Mouse (Mus musculus) kidney, adult 18-20 months (tissue): ENCODE results near the gene Tmem30c.
"Not testable (repeated sequence)": the region's sequence is repeated elsewhere in the genome, so short reads cannot be mapped to it uniquely, and the experiment has no call there.

Experiments
- DNase-seq: peaks from one replicate; pipeline ENCODE4 v3.0.0; 2021

Tmem30c gene

DNA sequence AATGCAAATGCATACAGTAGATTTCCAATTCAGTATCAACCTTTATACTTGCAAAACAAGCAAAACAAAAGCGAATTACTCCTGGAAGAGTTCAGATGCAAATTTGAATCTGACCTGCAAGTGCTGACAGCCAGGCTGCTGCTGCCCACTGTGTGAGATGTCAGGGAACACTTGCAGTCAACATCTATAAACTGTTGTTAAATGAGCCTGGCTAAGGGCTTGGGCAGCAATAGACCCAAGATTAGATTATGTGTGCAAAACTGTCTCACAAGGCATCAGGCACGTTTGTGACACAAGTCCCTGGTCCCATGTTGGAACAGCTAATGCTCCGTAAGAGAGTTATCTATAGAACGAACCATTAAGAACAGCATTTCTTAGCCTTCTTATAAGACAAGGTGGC, 369 bp downstream of the Tmem30c start:
- DNase-seq, result no peak

- no peak for DNase-seq
Measured at GRCm38 (mm10) chr16:57291696-57292095, 969 bp downstream of the Tmem30c start.

DNA sequence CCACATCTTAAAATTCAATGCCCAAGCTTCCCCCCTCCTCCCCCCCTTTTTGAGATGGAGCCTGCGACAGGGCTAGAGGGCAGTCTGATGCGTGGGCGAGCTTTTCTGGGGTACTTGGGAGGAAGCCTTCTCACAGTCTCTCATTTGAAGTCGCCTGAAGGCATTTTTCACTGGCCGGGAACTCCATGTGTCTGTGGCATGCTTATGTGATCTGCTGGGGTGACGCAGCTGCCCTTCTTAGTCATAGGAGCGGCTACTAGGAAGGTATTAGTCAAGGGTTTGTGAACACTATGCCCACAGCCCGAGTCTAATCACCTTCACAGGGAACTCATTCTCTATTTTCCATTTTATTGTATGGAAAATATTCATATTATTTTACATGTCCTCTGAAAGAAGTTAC, 11.2 kb downstream of the Tmem30c start:
- DNase-seq, result no peak

- no peak for DNase-seq
Measured at GRCm38 (mm10) chr16:57280221-57281217, 12.1 kb downstream of the Tmem30c start.

DNA sequence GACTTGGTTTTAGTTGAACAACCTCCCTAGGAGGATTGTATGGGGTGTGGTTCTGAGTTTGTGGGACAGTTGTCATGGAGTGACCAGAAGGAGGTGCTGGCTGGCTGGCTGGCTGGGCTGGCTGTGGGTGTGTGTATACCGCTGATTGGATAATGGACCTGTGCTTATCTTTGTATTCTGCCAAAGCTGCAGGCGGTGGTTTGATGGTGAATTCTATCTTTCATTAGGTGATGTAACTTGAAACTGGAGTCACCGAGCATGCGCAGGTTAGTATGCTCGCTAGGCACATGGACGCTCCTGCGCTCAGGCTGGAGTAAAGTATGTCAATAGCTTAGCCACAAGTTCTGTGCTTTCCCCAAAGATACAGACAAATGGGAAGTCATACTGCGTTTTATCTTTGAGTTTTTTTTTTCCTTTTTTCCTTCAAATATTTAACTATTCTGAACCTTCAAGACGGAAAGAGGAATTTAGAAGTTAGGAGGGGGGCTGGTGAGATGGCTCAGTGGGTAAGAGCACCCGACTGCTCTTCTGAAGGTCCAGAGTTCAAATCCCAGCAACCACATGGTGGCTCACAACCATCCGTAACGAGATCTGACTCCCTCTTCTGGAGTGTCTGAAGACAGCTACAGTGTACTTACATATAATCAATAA, 13.6 kb downstream of the Tmem30c start:
- DNase-seq, result no peak

- no peak for DNase-seq
Measured at GRCm38 (mm10) chr16:57269751-57270150, 22.9 kb downstream of the Tmem30c start.

- no peak for DNase-seq
Measured at GRCm38 (mm10) chr16:57268058-57268841, 24.4 kb downstream of the Tmem30c start.

GRCm38 (mm10) chr16:57267068-57267467, 25.6 kb downstream of the Tmem30c start:
- DNase-seq, result no peak

GRCm38 (mm10) chr16:57260152-57260551, 32.5 kb downstream of the Tmem30c start:
- no peak for DNase-seq

GRCm38 (mm10) chr16:57259356-57260083, 33.1 kb downstream of the Tmem30c start:
- no peak for DNase-seq

DNA sequence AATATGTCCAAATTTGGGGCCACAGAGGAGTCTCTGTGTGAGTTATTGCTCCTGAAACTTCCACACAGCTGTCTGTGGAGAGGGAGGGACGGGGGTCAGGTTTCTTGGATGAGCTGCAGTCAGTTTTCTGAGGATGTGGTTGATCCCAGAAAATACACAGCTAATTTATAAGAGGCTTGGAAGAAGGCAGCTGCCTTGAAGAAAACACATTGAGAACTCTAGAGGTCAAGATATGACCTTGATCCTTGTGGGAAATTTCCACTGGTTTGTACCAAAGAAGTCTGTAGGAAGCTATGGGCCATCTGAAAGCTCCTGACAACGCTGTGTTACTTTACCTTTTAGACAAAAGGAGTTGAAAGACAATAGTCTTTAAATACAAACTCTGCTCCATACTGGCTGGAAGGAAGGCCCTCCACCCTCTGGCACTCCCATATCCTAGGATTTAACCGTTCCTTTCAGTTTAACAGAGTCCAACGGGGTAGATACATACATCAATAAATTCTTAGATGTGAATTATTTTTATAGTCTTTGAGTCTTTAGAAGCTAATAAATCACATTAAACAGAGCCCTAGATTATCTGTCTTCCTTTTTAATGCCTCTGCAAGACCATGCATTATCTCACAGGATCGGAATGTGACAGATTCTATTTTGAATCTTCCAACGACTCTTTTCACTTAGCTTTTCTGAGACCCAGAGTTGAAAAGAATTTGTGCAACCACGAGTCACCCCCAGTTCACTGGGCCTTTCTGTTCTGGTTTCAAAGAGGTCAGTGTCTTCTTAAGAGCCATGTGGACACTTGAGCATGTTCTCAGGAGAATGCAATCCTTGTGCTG, 40.9 kb downstream of the Tmem30c start:
- DNase-seq, result no peak

DNA sequence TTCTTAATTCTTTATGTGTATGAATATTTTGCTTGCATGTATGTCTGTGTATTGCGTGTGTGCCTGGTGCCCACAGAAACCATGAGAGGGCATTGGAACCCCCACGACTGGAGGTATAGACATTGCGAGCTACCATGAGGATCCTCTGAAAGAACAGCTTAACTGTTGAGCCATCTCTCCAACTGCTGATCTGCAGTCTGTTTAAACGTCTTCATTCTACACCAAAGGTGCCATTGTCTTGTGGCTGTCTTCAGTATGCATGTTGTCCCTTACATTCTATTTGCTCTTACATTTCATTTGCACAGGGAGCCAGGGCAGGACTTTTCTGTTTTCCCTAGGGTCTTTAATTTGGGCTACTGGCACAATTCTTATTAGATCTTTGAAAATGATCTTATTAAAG, 41.7 kb downstream of the Tmem30c start:
- DNase-seq, result no peak

DNA sequence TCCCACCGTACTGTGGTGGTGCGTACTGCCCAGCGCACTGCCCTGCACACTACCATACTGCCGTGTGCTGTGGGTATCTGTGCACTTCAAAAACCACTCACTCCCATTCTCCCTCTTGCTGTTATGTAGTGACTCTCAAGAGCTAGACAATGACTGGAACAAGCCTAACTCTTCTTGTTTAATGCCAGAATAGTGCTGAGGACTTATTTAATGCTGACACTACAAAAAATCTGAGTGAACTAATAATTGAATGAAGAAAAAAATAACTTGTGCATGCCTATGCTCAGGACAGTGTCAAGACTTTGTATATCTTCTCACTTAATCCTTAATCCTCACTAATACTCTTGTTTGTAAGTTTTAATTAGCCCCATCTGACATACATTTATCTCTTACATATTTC, 45.2 kb downstream of the Tmem30c start:
- no peak for DNase-seq

- no peak for DNase-seq
Measured at GRCm38 (mm10) chr16:57246596-57246995, 46.1 kb downstream of the Tmem30c start.

DNA sequence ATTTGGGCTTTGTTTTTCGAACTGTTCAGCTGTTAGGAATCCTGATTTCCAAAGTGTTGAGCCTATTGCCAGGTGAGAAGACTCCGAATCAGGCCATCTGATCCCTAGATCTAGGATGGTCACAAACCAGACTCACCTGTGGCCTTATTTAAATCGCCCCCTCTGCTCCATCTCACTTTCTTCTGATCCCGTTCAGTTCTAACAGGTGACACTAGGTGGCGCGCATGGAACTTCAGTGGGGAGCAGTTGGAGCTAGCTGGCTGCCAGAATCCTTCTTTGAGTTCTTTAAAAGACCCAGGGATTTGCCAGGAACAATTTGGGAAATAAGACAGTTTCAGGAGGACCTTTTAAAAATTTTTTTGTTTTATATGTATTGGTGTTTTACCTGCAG, 48.8 kb downstream of the Tmem30c start:
- DNase-seq, result peak; percentile 82

DNA sequence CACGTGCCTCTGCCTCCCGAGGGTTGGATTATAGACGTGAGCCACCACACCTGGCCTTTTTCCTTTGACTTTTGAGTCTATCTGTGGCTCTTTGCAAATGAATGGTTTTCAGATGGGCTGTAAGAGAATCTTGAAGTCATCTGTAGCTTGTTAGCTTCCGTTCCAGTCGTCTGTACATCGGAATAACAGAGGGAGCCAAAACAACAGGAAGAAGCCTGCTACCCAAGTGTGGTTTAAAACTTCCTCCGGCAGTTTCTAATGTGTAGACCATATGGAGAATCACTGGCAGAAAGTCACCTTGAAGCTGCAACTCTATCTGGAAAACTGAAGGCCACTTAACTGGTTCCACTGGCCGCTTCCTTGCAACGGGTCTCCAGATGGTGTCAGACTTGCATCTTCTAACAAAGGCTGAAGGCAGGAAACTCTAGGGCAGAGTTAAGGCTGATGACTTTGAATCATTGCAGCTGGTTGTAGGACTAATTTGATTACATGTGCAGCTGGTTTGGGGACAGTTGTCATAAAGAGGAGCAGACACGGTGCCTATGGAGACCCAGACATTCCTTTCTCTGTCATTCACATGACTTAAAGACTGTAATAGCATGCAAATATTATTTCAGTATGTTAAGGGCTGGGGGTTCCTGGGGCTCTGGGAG, 49.3 kb downstream of the Tmem30c start:
- DNase-seq, result peak; percentile 17

GRCm38 (mm10) chr16:57242857-57243204, 49.8 kb downstream of the Tmem30c start:
- DNase-seq, result no peak

DNA sequence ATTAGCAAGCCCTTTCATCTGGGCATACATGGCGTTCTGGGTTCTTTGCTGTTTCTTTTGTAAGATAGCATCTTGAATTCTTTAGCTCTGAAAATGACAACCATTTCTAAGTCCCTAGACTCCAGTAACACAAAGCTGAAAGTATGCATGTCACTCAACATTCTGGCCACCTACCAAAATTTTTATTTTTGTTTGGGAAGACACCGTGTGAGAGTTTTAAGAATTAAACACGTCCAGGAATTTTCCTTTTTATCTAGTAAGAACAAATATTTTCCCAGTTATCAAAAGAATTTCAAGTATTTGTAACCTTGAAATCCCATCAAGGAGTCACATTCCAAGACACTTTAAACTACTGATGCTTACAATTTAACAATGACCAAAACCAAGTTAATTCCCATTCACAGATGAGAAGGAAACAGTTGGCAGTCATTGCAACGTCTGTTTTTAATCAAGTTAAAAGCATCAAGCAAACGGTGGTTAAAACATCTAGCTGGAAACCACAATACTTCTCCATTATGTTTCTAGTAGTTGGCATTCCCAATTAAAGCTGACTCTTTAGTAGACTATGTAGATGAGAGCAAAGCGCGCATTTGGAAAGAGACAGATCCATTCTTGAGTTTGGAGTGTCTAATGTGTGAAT, 56.7 kb downstream of the Tmem30c start:
- no peak for DNase-seq

- not testable (repeated sequence) for DNase-seq
Measured at GRCm38 (mm10) chr16:57231937-57232310, 60.7 kb downstream of the Tmem30c start.

DNA sequence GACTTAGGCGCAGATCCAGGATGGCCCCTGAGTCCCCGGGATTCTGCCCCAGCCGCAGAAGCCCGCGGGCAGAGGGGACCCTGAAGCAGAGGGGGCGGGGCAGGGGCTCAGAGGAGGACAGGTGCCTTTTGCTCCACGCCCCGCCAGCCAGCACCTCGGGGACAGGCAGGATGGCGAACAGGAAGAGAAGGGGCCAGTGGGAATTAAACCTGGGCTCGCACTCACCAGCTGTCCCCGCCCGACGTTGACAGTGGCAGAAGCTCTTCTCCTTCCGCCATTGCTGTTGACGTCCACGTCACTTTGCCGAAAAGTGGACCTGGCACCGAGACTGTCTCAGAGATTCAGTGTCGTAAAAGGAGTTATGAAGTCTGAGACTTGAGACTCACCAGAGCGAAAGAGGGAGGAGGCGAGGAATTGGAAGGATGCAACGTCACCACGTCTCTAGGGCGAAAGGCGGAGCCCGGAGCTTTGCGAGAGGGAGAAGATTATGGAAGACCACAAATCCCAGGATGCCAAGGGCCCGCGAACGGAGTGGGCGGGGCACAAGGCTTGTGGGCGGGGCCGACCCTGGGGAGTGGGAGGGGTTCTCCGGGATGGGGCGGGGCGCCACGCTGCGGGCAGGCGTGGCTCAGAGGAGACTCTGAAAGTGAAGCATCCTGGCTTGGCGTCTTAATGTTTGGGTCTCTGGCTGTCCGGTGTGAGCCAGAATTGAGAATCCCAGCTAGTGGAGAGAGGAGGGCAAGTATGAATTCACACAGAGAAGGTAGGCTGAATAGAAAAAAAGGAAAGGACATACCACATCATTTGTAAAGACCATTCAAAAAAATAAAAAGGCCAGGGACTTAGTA, 61.4 kb downstream of the Tmem30c start, which contains the start of gene Tbc1d23:
Tbc1d23 (minus strand) TSS at position 416 of the 848 bp plus-strand sequence.
- peak; percentile 95 for DNase-seq
